Mouse (Mus musculus) stomach, postnatal 0 days (tissue): ENCODE results near the gene BC034090. TPM values are rescaled to one million over a fixed set of nuclear protein-coding genes. Genes with fewer than 3 reads are reported as not detected.
"Not testable (repeated sequence)": the region's sequence is repeated elsewhere in the genome, so short reads cannot be mapped to it uniquely, and the experiment has no call there.

ENCODE experiments used
- ATAC-seq: fragments of 200-750 bp; cut with Nextera tagmentation; 2 replicates; pipeline ENCODE4 v1.8.0; 2017; ENCODE audit not compliant: low FRiP score, low TSS enrichment
- DNase-seq: peaks from one replicate; pipeline ENCODE4 v3.0.0-alpha.2; 2016; ENCODE audit warnings: low spot score
- H3K27ac ChIP-seq: fragments of 300-500 bp; sonication (generic); replicated peaks from 2 replicates; pipeline ENCODE4 v1.5.1; 2014; ENCODE audit warnings: mild to moderate bottlenecking, control low read depth
- H3K27me3 ChIP-seq: fragments of 300-500 bp; sonication (generic); 2 replicates; pipeline ENCODE4 v1.6.1; 2014; ENCODE audit warnings: low read length; ENCODE audit not compliant: control insufficient read depth, insufficient read depth
- H3K36me3 ChIP-seq: fragments of 300-500 bp; sonication (generic); 2 replicates; pipeline ENCODE4 v1.6.1; 2014; ENCODE audit warnings: low read length, mixed read lengths; ENCODE audit not compliant: control insufficient read depth, insufficient read depth
- H3K4me1 ChIP-seq: fragments of 300-500 bp; sonication (generic); replicated peaks from 2 replicates; pipeline ENCODE4 v1.6.1; 2014; ENCODE audit warnings: antibody characterized with exemption; ENCODE audit not compliant: control insufficient read depth, insufficient read depth
- H3K4me2 ChIP-seq: fragments of 300-500 bp; sonication (generic); replicated peaks from 2 replicates; pipeline ENCODE4 v1.6.1; 2014; ENCODE audit warnings: low read depth, mild to moderate bottlenecking, control low read depth, moderate library complexity
- H3K4me3 ChIP-seq: fragments of 300-500 bp; sonication (generic); 2 replicates; pipeline ENCODE4 v1.5.1; 2014; ENCODE audit warnings: low read depth, low read length, control low read depth
- H3K9ac ChIP-seq: fragments of 300-500 bp; sonication (generic); 2 replicates; pipeline ENCODE4 v1.6.1; 2014; ENCODE audit warnings: mild to moderate bottlenecking, low read length, control low read depth, mixed read lengths
- H3K9me3 ChIP-seq: fragments of 300-500 bp; sonication (generic); 2 replicates; pipeline ENCODE4 v1.6.1; 2016; ENCODE audit warnings: low read length; ENCODE audit not compliant: control insufficient read depth
- CTCF ChIP-seq: IDR thresholded peaks from 2 replicates; pipeline ENCODE4 v1.5.1; 2016; ENCODE audit warnings: antibody characterized with exemption, low read depth, mild to moderate bottlenecking, moderate library complexity
- EP300 ChIP-seq: optimal IDR thresholded peaks from 2 replicates; pipeline ENCODE3; 2016; ENCODE audit warnings: antibody characterized with exemption
- WGBS: fragments of 180-500 bp; shearing (Covaris S2); extraction: QIAGEN DNeasy Blood & Tissue Kit; methylation state at CpG from one replicate; pipeline ENCODE4 v1.1.7; 2014; 5-methylcytosine and 5-hydroxymethylcytosine counted together
- polyA plus RNA-seq: library from polyadenylated mRNA; unstranded; fragments of >200 nt; fragmentation: Nextera tagmentation; extraction: Ambion mirVana; gene quantifications from 2 replicates; pipeline ENCODE4 v1.2.1, GENCODE M21; 2015

The BC034090 gene
- polyA plus RNA-seq, 1 experiment from 2014 or later, result 1.6 TPM

GRCm38 (mm10) chr1:155188656-155189055, 55.6 kb downstream of the BC034090 start:
- H3K4me2 ChIP-seq, result no peak overlapping the region
- H3K9me3 ChIP-seq, result no peaks in the 10 kb centered on the region
- H3K36me3 ChIP-seq, result no peaks in the 10 kb centered on the region
- ATAC-seq, result no peak
- no peak overlapping the region for H3K9ac ChIP-seq
- H3K4me1 ChIP-seq, result no peaks in the 10 kb centered on the region; the same call in 1 of the 2 replicates
- H3K27ac ChIP-seq, result no peak overlapping the region
- no peak overlapping the region for H3K4me3 ChIP-seq
- H3K27me3 ChIP-seq, result no peaks in the 10 kb centered on the region
- TF ChIP-seq CTCF (no peak), EP300 (no peak)
- WGBS, result 92% methylated on average over 4 of the region's 4 CpGs
- no peak for DNase-seq

- ATAC-seq, result no peak
- TF ChIP-seq EP300 (no peak), CTCF (no peak)
Measured at GRCm38 (mm10) chr1:155184191-155184590, 60.1 kb downstream of the BC034090 start.

DNA sequence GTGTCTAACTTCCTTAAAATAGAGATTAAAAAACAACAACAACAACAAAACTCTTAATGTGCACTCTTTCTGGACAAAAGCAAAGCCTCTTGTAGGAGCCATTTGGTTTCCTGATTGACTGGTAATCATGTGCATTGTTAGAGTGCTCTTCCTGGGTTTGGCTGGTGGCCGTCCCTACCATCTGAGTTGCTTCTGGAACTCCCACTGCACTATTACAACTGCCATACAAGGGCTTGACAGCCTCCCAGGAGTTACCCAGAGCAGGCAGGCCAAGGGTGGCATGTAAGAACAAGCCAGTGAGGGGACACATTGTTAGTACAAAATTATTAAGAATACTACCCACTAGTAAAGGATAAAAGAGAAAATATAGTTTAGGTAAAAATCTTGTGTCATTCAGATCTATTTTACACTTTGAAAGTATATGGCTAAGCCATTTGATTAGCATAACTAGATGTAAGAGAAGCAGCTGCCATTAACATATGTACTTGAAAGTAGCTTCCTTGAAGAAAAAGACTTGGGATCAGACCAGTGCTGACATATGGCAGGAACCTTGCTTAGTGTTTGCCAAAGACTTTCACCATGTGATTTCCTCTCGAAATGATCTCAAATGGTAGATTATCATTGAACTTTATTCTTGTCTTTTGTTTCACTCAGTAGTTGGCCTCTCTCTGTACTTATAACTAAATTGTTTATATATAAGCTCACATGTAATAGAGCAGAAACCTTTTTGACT, 65.9 kb downstream of the BC034090 start:
- DNase-seq, result no peak
- no peak overlapping the region for H3K4me3 ChIP-seq
- H3K36me3 ChIP-seq, result peaks cover 8% of the 10 kb centered on the region; the same call in 1 of the 2 replicates
- no peaks in the 10 kb centered on the region for H3K27me3 ChIP-seq
- H3K9me3 ChIP-seq, result no peaks in the 10 kb centered on the region
- no peak overlapping the region for H3K27ac ChIP-seq
- H3K9ac ChIP-seq, result no peak overlapping the region
- no peak for ATAC-seq
- no peak for TF ChIP-seq EP300
- TF ChIP-seq CTCF, result no peak
- no peak overlapping the region for H3K4me2 ChIP-seq
- H3K4me1 ChIP-seq, result no peaks in the 10 kb centered on the region
- 73% methylated on average over 2 of the region's 2 CpGs for WGBS

More at GRCm38 (mm10) chr1:155184191-155184590, 60.1 kb downstream of the BC034090 start:
- Histone ChIP-seq H3K36me3 (no peaks in the 10 kb centered on the region; the same call in 1 of the 2 replicates), H3K4me3 (no peak overlapping the region), H3K4me2 (no peak overlapping the region), H3K27me3 (no peaks in the 10 kb centered on the region), H3K9ac (no peak overlapping the region), H3K27ac (no peak overlapping the region), H3K9me3 (no peaks in the 10 kb centered on the region), H3K4me1 (no peaks in the 10 kb centered on the region)
- whole genome bisulfite sequencing, result 68% methylated on average over 3 of the region's 3 CpGs
- DNase-seq, result no peak

- no peak overlapping the region for H3K9ac ChIP-seq
- H3K9me3 ChIP-seq, result no peaks in the 10 kb centered on the region
- 81% methylated on average over 1 of the region's 1 CpGs for WGBS
- no peak overlapping the region for H3K4me3 ChIP-seq
- no peaks in the 10 kb centered on the region for H3K4me1 ChIP-seq
- TF ChIP-seq CTCF, result no peak
- TF ChIP-seq EP300, result no peak
- ATAC-seq (no peak), DNase-seq (no peak)
- no peak overlapping the region for H3K4me2 ChIP-seq
- H3K36me3 ChIP-seq, result 0 out of 2 replicates have a peak, but pooled peaks cover 8% of the 10 kb centered on the region
- H3K27ac ChIP-seq, result no peak overlapping the region
- H3K27me3 ChIP-seq, result no peaks in the 10 kb centered on the region
Measured at GRCm38 (mm10) chr1:155174424-155174823, 69.8 kb downstream of the BC034090 start.

GRCm38 (mm10) chr1:155173644-155174016, 70.6 kb downstream of the BC034090 start:
- H3K27me3 ChIP-seq, H3K9ac ChIP-seq, H3K36me3 ChIP-seq, H3K9me3 ChIP-seq, H3K4me2 ChIP-seq, H3K4me1 ChIP-seq, ATAC-seq, H3K4me3 ChIP-seq, H3K27ac ChIP-seq, DNase-seq: not testable (repeated sequence)
- 76% methylated on average over 1 of the region's 1 CpGs for WGBS

- no peak for ATAC-seq
- Histone ChIP-seq H3K4me3 (no peak overlapping the region), H3K9me3 (no peaks in the 10 kb centered on the region), H3K4me2 (no peak overlapping the region), H3K36me3 (0 out of 2 replicates have a peak, but pooled peaks cover 8% of the 10 kb centered on the region), H3K27me3 (no peaks in the 10 kb centered on the region), H3K27ac (no peak overlapping the region), H3K4me1 (no peaks in the 10 kb centered on the region), H3K9ac (no peak overlapping the region)
- DNase-seq, result no peak
- TF ChIP-seq EP300, result no peak
- no peak for TF ChIP-seq CTCF
- WGBS, result 89% methylated on average over 3 of the region's 3 CpGs
Measured at GRCm38 (mm10) chr1:155172895-155173643, 71.2 kb downstream of the BC034090 start.
